Mouse (Mus musculus): ENCODE measurements around the gene Aff3. TPM values are rescaled to one million over a fixed set of nuclear protein-coding genes. Genes with fewer than 3 reads are reported as not detected.

The Aff3 gene
- polyA plus RNA-seq, 1 experiment: 5.0 TPM

DNA sequence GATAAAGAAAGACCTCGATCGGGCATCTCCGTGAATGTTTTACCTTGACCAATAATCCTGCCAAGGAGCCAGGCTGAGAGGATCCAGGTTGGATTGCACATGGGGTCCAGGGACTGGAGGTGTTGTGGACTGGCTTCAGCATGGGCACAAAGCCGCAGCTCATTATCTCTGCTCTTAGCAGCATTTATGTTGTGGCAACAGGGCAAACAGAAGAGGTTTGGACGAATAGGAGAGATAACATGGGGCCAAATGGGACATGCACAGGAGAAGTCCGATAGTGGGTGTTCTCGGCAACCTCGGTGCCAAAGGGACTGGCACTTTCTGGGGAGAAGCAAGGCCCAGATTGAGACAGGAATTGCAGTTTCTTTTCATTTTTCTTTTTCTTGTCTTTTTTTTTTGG, 342.9 kb downstream of the Aff3 start:
- no peak for DNase-seq (ENCODE audit: low read depth)

DNA sequence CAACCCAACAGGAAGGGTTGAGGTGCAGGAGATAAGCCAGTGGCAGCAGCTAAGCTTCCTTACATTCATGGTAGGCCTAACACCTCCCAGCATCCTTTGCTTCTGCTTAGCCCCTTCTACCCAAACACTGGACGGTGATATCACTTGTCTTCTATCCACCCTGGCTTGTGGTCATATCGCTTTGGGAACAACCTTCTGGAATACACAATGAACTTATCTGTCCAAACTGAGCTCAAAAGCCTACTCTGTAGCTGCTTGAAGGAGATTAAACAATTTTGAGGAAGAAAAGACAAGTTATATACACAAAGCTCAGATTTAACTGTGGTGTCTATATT, 343.8 kb downstream of the Aff3 start:
- no peak for DNase-seq (ENCODE audit: low read depth)

DNA sequence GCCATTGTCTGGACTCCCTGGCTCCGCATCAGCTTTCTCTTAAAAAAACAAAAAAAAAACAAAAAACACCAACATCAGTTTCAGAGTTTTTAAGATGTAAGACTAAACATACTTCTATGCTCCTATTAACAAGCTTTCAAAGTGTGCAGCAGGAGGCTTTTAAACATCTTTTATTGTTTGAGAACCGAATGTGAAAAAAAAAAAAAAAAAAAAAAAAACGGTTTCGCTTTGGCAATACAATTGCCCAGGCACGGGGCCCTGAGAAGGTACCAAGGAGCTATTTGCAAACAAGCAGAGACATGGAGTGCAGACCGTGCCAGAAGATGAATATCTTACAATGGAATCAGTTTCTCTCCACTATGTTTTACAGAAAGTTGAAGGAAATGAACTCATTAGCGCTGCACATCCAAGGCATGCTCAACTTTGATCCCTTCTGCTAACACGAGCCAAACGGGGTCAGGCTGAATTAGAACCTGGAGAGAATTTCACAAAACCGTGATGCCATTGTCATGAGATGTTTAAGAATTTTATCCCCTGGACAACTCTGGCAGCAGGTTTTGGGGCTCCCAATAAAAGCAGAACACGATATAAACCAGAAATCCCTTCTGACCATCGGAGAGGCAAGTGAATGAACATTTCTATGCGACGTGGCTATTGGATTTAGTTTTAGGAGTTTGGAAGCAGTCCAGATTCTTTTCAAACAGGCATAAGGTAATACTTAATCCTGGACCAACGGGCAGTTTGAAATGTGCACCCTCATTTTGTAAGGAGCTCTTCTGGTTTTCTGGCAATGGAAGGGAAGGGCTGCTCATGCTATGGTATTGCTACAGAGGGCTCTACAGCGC, 344.4 kb downstream of the Aff3 start:
- peak; percentile 52 for DNase-seq (ENCODE audit: low read depth)

DNA sequence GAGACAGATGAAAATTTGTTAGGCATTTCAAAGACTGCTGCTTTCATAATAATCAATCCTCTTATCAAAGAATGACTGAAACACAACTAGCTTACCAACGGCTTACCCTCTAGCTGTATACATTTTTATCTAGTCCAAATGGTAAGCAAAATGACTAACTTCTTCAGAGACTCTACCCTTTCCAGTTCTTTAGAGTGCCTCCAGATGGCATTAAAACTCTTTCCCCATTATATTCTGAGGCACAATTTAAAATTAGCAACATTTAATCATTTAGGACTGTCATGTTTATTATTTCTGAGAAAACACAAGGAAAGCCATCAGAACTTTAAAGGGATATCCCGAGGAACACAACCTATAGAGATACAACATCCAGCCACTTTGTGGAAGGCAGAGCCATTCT, 346.1 kb downstream of the Aff3 start:
- no peak for DNase-seq (ENCODE audit: low read depth)

DNA sequence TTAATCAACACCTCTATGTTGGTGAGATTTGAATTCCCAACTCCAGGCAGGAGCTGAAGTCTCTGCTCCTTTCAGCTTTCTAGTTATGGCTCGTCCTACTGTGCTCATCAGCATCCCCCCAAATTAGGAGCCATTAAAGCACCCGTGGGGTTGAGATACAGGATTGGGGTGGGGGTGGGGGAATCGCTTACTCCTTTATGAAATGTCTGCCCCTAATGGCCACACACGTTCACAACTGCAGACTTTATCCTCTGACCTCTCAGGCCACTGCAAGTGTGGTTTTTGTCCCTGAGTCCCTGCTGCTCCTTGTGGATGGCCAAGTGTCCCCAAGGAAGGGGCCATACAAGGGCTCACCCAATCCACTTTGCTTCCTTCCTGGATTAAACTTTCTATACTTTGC, 348.8 kb downstream of the Aff3 start:
- no peak for DNase-seq (ENCODE audit: low read depth)

DNA sequence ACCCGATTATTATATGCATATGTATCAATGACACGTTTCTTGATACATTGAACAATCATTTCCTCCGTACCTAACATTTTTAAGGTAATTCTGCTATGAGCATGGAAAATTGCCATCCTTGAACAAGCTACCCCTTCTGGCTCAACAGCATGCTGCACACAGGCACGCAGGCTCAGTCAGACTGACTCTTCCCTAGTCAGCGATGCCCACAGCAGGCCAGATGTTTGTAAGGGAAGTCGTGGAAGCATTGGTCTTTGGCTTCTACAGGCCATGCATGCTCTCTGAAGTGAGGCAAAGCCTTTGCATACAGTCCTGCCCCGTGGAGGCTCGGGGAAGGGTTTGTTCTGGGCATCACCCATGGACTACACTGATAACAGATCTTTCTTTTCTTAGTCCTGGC, 354.3 kb downstream of the Aff3 start:
- no peak for DNase-seq (ENCODE audit: low read depth)

DNA sequence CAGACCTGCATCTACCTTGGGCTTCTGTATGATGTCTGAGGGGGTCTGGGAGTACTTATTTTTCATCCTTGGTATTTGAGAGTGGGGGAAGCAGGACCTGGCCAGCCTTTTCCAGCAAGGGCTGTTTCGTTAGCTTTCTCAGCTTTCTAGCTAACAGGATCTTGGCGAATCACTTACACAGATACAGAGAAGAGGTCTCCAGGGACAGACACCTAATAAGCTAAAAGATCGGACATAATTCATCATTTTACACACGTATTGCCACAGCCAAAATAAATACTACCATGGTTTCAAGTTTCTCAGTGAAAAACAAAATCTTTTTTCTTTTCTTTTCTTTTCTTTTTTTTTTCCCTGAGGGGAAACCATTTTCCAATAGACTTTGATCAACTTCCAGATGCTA, 354.7 kb downstream of the Aff3 start:
- no peak for DNase-seq (ENCODE audit: low read depth)

DNA sequence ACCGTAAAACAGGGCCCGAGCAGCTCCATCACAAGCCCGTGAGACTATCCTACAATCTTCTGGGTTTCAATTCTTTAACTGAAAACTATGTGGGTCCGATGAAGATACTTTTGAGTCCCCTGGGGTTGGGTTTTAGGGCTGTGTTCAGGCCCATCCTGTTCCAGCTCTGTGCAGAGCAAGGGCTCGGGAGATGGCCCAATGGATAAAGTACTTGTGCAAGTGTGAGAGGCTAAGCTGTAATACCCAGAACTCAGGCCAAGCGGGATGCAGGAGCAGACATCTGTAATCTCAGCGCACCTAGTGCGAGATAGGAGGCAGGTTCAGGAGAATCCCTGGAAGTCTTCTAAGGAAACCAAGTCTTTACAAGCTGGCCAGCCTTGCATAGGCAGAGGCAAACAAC, 355.4 kb downstream of the Aff3 start:
- DNase-seq (ENCODE audit: low read depth): no peak

DNA sequence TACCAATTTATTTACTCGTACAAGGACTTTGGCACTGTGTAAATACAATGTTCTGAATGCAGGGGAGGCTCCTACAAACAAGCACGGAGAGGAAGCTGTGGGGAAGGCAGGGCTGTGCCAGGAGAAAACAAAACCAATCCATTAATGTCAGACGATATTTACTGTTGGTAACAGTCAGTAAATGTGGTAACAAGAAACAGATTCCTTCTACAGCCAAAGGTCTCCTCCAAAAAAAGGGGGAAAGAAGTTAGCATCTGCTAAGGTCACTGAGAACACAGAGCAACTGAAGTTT, 356.1 kb downstream of the Aff3 start:
- no peak for DNase-seq (ENCODE audit: low read depth)

DNA sequence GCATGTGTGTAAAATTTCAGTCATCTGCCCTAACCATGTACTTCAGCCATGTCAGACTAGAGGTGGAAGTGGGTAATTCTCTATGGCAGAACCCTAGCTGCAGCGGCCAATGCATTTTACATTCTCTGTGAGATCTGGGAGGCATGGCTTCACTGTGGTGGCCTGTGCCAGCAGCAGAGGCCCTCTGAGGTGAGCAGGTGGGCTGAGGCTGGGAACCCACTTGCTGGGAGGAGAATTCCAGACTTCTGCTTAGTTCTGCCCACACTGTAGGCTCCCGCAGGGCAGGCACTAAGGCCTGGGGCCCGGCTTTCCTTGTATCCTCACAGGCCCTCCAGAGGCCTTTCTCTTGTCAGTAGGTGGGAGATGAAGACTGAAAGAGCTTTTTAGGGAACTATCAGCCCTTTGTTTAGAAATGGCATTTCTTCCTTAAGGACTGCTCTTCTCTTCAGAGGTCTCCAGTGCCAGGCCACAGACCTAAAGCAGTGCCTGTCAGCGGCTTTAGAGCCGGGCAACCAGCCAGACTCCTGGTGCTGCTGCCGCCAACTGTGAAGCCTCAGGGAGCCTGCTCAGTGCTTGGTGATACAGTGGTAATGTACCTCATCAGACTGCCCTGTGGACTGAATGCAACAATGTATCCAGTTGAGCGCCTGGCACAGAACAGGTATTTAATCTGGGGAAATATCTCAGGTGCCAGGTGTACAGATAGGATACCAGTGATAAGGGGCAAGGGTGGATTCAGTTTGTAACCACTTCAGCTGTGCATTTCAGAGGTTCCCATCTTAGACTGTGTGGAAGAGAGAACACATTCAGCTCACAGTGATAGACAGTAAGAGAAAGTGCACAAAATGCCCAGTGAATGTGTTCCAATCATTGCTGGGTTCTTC, 356.7 kb downstream of the Aff3 start:
- DNase-seq (ENCODE audit: low read depth): peak; percentile 52

DNA sequence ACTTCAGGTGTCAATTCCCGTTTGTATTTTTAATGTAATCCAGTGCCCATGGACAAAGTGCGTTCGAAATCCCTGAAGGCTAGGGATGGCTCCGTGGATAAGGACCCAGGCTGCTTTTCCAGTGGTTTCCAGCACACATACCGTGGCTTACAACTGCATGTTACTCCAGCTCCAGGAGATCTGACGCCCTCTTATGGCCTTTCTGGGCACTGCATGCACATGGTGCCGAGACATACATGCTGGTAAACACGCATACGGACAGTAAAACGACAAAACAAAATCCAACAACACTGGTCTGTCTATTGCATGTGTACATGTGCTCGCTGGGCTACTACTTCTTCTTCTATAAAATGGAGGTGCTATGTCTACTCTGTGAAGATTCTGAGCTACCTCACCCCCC, 357.5 kb downstream of the Aff3 start:
- DNase-seq (ENCODE audit: low read depth): no peak

DNA sequence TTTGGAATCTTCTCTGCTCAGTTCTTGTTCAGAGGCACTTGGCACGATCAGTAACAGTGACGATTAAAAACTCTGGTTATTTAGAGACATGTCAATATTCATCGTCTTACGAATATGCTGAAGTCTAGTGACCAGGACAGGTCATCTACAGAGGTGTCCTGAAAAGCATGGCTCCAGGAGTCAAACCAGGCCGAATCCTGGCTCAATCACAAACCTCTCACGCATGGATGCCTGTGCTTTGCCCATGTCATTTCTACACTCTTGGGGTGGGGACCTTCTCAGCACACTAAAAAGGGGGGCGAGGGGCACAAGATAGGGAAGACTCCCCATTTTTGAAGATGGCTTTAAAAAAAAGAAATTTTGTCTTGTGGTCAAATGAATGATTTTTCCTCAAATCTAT, 358.6 kb downstream of the Aff3 start:
- DNase-seq (ENCODE audit: low read depth): no peak

DNA sequence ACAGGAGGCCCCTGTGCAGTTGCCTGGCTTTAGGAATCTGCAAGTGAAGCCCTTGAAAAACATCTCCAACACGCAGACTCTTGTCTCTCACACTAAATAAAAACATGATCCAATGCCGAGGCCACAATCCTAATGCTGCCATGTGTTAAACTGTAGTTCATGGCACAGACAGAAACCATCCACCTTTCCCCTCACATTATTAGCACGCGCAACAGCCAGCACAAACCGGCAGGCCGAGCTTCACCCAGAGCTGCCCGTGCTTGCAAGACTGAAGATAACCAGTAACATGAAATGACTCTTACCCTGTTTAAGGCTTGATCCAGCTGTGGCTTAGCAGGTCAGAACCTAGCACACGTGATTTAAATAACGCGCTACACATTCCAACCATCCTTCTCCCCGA, 360.4 kb downstream of the Aff3 start:
- DNase-seq (ENCODE audit: low read depth): no peak

DNA sequence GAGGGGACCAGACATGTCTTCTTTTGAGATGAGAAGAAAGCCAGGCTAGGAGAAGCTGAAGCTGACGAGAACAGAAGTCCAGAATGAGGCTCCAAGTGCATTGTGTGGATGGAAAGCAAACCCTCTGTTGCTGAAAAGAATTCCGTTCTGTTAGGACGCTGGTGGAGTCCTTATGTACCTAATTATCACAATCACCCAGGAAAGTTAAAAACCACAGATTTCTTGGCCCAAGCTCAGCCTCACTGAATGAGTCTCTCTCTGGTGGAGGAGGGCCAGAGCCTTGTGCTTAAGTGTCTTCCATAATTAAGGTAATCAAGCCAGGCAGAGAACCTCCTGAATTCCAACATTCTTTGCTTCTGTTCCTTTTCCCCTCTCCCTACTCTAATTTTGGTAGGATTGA, 366.5 kb downstream of the Aff3 start:
- DNase-seq (ENCODE audit: low read depth): no peak

DNA sequence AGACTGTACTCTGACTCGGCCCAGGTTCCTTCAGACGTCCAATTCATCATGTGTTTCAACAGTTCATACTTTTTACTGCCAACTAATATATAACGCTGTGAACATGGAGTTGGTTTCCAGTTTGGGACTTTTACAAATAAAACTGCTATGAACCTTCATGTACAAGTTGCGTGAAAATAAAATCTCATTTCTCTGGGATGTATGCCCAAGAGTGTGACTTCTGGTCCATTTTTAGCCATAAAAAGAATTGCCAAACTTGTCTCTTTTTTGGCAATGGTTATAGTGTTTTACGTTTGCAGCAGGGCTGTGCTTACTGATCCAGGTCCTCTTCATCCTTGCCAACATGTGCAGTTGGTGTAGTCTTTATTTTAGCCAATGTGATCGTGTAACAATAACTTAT, 369.8 kb downstream of the Aff3 start:
- no peak for DNase-seq (ENCODE audit: low read depth)

DNA sequence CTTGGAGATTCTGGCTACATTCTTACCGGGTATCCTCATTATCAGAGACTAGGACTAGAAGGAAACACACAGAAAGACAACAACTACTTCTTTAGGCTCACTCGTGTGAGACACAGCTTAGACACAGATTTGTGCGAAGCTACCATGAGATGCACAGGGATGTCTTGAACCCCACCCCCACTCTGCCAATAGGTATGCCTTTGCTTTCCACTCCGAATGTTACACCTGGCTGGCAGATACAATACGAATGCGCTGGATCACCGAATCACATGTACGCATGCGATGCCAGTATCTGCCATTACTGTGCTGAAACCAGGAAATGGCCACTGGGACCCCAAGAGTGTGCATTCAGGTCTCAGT, 370.4 kb downstream of the Aff3 start:
- no peak for DNase-seq (ENCODE audit: low read depth)

DNA sequence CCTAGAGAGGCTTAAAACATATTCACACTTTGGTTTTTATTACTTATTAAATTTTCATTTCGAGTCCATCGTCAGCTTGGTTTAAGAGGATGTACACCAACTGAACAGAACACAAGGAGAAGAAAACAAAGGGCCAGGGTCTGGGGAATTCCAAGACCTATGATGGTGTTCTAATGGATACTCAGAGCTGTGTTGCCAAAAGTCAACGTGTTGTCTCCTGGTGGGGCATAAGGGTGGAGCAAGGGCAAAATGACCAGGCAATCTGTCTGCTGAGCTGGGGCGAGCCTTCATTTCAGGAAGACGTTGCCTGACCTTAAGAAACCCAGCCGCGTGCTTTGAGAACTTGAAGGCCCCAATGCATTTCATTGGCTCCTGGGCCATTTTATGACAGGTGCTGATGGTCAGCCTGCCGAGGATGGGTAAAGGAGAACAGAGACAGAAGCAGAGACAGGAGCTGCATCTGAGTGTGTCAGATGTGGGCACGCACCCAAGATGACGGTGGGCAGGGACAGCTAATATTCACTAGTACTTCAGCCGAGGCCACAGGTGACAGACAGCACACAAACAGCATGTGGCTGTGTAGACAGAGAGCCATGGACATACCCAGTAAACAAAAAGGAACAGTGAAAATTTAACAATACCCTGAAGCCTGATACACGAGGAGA, 371.0 kb downstream of the Aff3 start:
- DNase-seq (ENCODE audit: low read depth): no peak

DNA sequence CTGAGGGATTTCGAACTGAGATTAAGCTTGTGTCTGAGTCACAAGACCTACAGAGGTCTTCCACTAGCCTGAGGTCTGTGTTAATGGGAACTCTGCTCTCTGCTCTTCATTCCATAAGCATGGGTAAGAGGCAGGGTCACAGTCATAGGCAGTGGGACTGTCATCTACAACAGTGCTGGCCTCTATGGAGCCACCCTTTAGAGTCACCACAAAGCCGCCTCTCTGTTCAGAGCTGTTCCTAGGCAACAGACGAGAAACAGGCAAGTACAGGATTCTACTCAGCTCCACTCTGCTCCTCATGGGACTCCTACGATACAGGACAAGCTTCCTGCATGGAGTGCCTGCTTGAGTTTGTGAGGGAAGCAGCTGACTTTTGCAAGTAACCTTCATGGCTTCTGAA, 371.9 kb downstream of the Aff3 start:
- DNase-seq (ENCODE audit: low read depth): no peak

DNA sequence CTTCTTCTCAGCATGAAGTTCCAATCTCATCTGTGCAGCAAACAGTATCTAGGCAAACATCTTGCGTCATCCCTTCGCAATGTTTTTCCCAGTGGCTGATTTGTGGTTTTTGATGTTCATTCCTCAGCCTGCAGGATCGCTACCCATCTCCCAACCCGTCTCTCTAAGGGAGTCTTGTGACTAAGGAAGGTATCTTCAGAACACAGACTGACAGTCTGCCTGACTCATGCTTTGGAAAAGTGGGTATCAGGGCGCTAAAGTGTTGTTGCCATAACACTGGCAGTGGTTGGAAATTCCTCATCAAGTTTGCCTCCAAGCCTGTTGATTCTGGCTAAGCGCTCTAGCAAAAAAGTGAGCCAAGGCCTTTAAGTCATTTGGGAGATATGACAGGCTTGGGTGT, 372.8 kb downstream of the Aff3 start:
- DNase-seq (ENCODE audit: low read depth): no peak

DNA sequence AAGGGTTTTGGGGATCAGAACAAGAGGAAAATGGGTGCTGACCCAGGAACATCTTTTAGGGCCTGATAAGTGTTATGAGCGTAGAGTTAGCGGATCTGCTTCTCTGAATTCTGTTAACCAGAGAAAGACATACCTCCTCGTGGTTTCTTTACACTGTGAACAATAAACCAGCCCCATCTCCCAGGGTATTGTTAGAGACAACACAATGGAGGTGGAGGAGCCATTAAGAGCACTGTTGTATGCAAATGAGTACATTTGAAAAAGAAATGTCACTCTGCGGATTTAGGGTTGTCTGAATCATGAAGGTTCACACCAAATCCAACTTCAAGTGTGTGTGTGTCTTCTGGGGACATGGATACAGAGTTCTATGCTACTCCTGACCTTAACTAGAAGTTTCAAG, 373.3 kb downstream of the Aff3 start:
- no peak for DNase-seq (ENCODE audit: low read depth)

DNA sequence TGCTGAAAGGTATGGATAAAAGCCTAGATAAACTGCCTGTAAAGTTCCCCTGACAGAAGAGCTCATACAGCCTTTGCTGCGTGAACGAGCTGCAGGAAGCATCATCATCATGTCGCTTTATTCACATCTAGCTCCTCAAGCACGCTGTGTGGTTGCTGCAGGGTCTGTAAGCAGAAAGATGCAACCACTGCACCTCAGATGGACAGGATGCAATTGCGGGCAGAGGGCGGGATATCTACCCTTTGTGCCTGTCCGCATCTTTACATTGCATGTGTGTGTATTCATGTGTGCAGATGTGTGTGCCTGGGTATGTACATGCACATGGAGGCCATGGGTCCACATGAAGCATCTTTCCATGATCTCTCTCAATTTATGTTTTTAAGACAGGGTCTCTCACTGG, 373.9 kb downstream of the Aff3 start:
- no peak for DNase-seq (ENCODE audit: low read depth)

DNA sequence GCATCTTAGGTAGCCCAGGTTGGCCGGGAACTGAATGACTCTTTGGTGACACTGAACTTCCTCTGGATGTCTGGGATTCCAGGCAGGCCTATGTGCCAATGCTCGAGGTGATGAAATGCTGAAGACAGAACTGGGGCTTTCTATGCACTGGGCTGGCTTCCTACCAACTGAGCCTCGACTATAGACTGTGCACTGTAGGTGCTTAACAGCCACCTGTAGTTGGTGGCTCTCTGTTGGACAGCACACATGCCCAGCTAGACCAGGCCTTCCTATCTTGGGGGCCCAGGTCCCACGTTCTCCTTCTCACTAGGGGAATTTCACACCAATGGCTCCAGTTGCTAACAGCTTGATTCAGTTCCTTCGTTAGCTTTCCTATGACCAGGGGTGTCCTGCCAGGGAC, 374.9 kb downstream of the Aff3 start:
- DNase-seq (ENCODE audit: low read depth): no peak

DNA sequence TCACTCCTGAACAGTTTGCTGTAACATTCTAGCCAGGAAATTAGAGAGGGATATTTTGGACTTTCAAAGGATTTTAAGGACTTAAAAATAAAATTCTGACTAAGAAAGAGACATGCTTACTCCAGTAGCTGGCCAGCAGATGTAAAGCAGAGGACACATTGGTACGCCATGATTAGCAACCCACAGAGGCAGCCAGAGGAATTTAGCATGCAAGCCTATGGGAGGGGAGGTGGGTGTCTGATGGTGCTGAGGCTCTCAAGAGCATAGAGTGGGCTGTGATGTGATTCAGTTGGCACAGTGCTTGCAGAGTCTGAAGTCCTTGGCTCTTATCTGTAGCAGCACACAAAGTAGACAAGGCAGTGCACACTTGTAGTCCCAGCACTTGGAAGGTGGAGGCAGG, 376.0 kb downstream of the Aff3 start:
- no peak for DNase-seq (ENCODE audit: low read depth)

Data from gonadal fat pad, adult 2 months (tissue).